Mouse (Mus musculus): ENCODE data around the gene Asf1a. TPM values are rescaled to one million over a fixed set of nuclear protein-coding genes. Genes with fewer than 3 reads are reported as not detected.
"Not testable (repeated sequence)": the region's sequence is repeated elsewhere in the genome, so short reads cannot be mapped to it uniquely, and the experiment has no call there.

Gene Asf1a
- polyA plus RNA-seq, 1 experiment = 1.1 TPM

GRCm38 (mm10) chr10:53641507-53641906 is 45.0 kb downstream of the Asf1a start:
- Histone ChIP-seq H3K27me3 (ENCODE audit: control insufficient read depth, insufficient read depth, low read length) (no peaks in the 10 kb centered on the region), H3K4me1 (ENCODE audit: control insufficient read depth, insufficient read depth, insufficient read length, low read length) (no peaks in the 10 kb centered on the region), H3K36me3 (ENCODE audit: control insufficient read depth, insufficient read depth, low read length) (no peaks in the 10 kb centered on the region), H3K27ac (ENCODE audit: insufficient read depth, low read depth, low read length) (no peak overlapping the region), H3K4me3 (ENCODE audit: low read depth, low read length) (no peak overlapping the region)
- TF ChIP-seq POLR2A (IDR thresholded peaks at IDR 0.05; ENCODE audit: low read depth, low read length) (no peak), CTCF (IDR thresholded peaks at IDR 0.05; ENCODE audit: extremely low read depth, insufficient read length, insufficient replicate concordance, low read depth, low read length) (no peak)

DNA sequence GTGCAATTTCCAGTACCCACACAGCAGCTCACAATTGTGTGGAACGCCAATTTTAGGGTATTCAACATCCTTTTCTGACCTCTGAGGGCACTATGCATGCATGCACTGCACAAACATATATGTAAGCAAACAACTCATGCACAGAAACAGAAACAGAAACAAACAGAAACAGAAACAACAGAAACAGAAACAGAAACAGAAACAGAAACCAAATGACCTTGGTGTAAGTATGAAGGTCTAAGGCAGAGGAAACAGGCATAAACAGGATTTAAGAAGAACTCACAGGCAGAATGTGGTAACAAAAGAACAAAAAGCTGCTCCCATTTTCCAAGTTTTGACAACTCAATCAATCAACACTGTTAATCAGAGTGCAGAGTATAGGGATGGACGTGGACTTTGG is 54.1 kb downstream of the Asf1a start:
- WGBS = 82% methylated on average over 2 of the region's 2 CpGs
- TF ChIP-seq CTCF (IDR thresholded peaks at IDR 0.05; ENCODE audit: extremely low read depth, insufficient read length, insufficient replicate concordance, low read depth, low read length) (no peak), POLR2A (IDR thresholded peaks at IDR 0.05; ENCODE audit: low read depth, low read length) (no peak)

GRCm38 (mm10) chr10:53654239-53654638 is 57.7 kb downstream of the Asf1a start:
- not testable (repeated sequence) for H3K27ac ChIP-seq (ENCODE audit: insufficient read depth, low read depth, low read length); H3K36me3 ChIP-seq (ENCODE audit: control insufficient read depth, insufficient read depth, low read length); H3K4me1 ChIP-seq (ENCODE audit: control insufficient read depth, insufficient read depth, insufficient read length, low read length); H3K27me3 ChIP-seq (ENCODE audit: control insufficient read depth, insufficient read depth, low read length); H3K4me3 ChIP-seq (ENCODE audit: low read depth, low read length)
- 55% methylated on average over 5 of the region's 5 CpGs for WGBS
- peak; percentile 19; the same call in 1 of the 2 replicates for TF ChIP-seq CTCF (IDR thresholded peaks at IDR 0.05; ENCODE audit: extremely low read depth, insufficient read length, insufficient replicate concordance, low read depth, low read length)

More for the DNA sequence above, 54.1 kb downstream of the Asf1a start:
- Histone ChIP-seq H3K36me3 (ENCODE audit: control insufficient read depth, insufficient read depth, low read length) (no peaks in the 10 kb centered on the region), H3K27me3 (ENCODE audit: control insufficient read depth, insufficient read depth, low read length) (no peaks in the 10 kb centered on the region), H3K4me1 (ENCODE audit: control insufficient read depth, insufficient read depth, insufficient read length, low read length) (no peaks in the 10 kb centered on the region), H3K27ac (ENCODE audit: insufficient read depth, low read depth, low read length) (no peak overlapping the region), H3K4me3 (ENCODE audit: low read depth, low read length) (no peak overlapping the region)

Other genes starting within 250 kb of the Asf1a start
- gene Cep85l, start 216.8 kb upstream of the Asf1a start, polyA plus RNA-seq (2012; rRNA removed) = 0.28 and 0.43 TPM in 2 replicates
- 1.8 and 3.7 TPM in 2 replicates for gene Mcm9, start 33.7 kb downstream of the Asf1a start, polyA plus RNA-seq (2012; rRNA removed)
- gene Fam184a, start 154.4 kb downstream of the Asf1a start, polyA plus RNA-seq (2012; rRNA removed) = 0.09 and 0.11 TPM in 2 replicates

All from small intestine, adult 2 months (tissue).